Mouse (Mus musculus) 3T3-L1 (cell line): ENCODE data around the gene Uaca.

ENCODE experiments used
- DNase-seq: peaks from one replicate; pipeline ENCODE4 v3.0.0-alpha.2; 2015; ENCODE audit warnings: low read depth, low spot score

Gene Uaca

GRCm38 (mm10) chr9:60794210-60794840 is at the start of gene Uaca:
Gene Uaca (plus strand): TSS chr9:60794542.
- peak; percentile 95 for DNase-seq

GRCm38 (mm10) chr9:60744971-60745370 is 49.4 kb upstream of the Uaca start:
- no peak for DNase-seq

- DNase-seq = no peak
Observed at GRCm38 (mm10) chr9:60746561-60746960, 47.8 kb upstream of the Uaca start.

GRCm38 (mm10) chr9:60747672-60748071 is 46.7 kb upstream of the Uaca start:
- no peak for DNase-seq

- DNase-seq = no peak
Observed at GRCm38 (mm10) chr9:60748191-60748590, 46.2 kb upstream of the Uaca start.

GRCm38 (mm10) chr9:60749105-60749504 is 45.2 kb upstream of the Uaca start:
- DNase-seq = peak; percentile 29

GRCm38 (mm10) chr9:60751098-60751497 is 43.2 kb upstream of the Uaca start:
- no peak for DNase-seq

- no peak for DNase-seq
Observed at GRCm38 (mm10) chr9:60751971-60752370, 42.4 kb upstream of the Uaca start.

- DNase-seq = no peak
Observed at GRCm38 (mm10) chr9:60752636-60753035, 41.7 kb upstream of the Uaca start.

GRCm38 (mm10) chr9:60756258-60756657 is 38.1 kb upstream of the Uaca start:
- DNase-seq = peak; percentile 80

- no peak for DNase-seq
Observed at GRCm38 (mm10) chr9:60756866-60757740, 37.2 kb upstream of the Uaca start.

GRCm38 (mm10) chr9:60757817-60758216 is 36.5 kb upstream of the Uaca start:
- peak; percentile 47 for DNase-seq

GRCm38 (mm10) chr9:60759436-60760007 is 34.8 kb upstream of the Uaca start:
- DNase-seq = peak; percentile 34

GRCm38 (mm10) chr9:60765181-60765580 is 29.2 kb upstream of the Uaca start:
- DNase-seq = peak; percentile 13

GRCm38 (mm10) chr9:60768393-60768792 is 25.9 kb upstream of the Uaca start:
- DNase-seq = no peak

GRCm38 (mm10) chr9:60769711-60770111 is 24.6 kb upstream of the Uaca start:
- DNase-seq = no peak

- no peak for DNase-seq
Observed at GRCm38 (mm10) chr9:60773713-60774112, 20.6 kb upstream of the Uaca start.

GRCm38 (mm10) chr9:60776899-60777298 is 17.4 kb upstream of the Uaca start:
- peak; percentile 16 for DNase-seq

GRCm38 (mm10) chr9:60782057-60782789 is 12.1 kb upstream of the Uaca start:
- DNase-seq = peak; percentile 56

GRCm38 (mm10) chr9:60785069-60785468 is 9.3 kb upstream of the Uaca start:
- DNase-seq = no peak

GRCm38 (mm10) chr9:60787517-60788110 is 6.7 kb upstream of the Uaca start:
- no peak for DNase-seq
